Mouse (Mus musculus) cerebellum, adult 9-11 months (tissue): ENCODE data around the gene U2surp.
A peak's percentile ranks its signal among the peaks of the same experiment; 100 is the strongest.
"Not testable (repeated sequence)": the region's sequence is repeated elsewhere in the genome, so short reads cannot be mapped to it uniquely, and the experiment has no call there.

Source experiments
- DNase-seq: peaks from one replicate; pipeline ENCODE4 v3.0.0; 2022

U2surp gene

GRCm38 (mm10) chr9:95533817-95534216, 22.0 kb upstream of the U2surp start:
- DNase-seq = no peak

- DNase-seq = peak; percentile 82
Observed at GRCm38 (mm10) chr9:95531144-95531543, 19.3 kb upstream of the U2surp start.

- peak; percentile 39 for DNase-seq
Observed at GRCm38 (mm10) chr9:95527676-95528075, 15.9 kb upstream of the U2surp start.

GRCm38 (mm10) chr9:95525961-95526360, 14.2 kb upstream of the U2surp start:
- peak; percentile 97 for DNase-seq

- no peak for DNase-seq
Observed at GRCm38 (mm10) chr9:95525376-95525775, 13.6 kb upstream of the U2surp start.

- no peak for DNase-seq
Observed at GRCm38 (mm10) chr9:95522561-95522960, 10.8 kb upstream of the U2surp start.

GRCm38 (mm10) chr9:95521566-95521965, 9.8 kb upstream of the U2surp start:
- no peak for DNase-seq

GRCm38 (mm10) chr9:95521031-95521430, 9.2 kb upstream of the U2surp start:
- DNase-seq = no peak

GRCm38 (mm10) chr9:95520563-95520962, 8.8 kb upstream of the U2surp start:
- no peak for DNase-seq

GRCm38 (mm10) chr9:95514361-95514760, 2.6 kb upstream of the U2surp start:
- not testable (repeated sequence) for DNase-seq

GRCm38 (mm10) chr9:95513776-95514175, 2.0 kb upstream of the U2surp start:
- DNase-seq = no peak

GRCm38 (mm10) chr9:95512331-95513030, 685 bp upstream of the U2surp start:
- DNase-seq = peak; percentile 40

- DNase-seq = no peak
Observed at GRCm38 (mm10) chr9:95510693-95511404, 947 bp downstream of the U2surp start.

GRCm38 (mm10) chr9:95505666-95506065, 6.1 kb downstream of the U2surp start:
- no peak for DNase-seq

- DNase-seq = no peak
Observed at GRCm38 (mm10) chr9:95499848-95500247, 11.9 kb downstream of the U2surp start.

- no peak for DNase-seq
Observed at GRCm38 (mm10) chr9:95495038-95495437, 16.8 kb downstream of the U2surp start.

GRCm38 (mm10) chr9:95493393-95493792, 18.4 kb downstream of the U2surp start:
- DNase-seq = no peak

GRCm38 (mm10) chr9:95490003-95490402, 21.8 kb downstream of the U2surp start:
- DNase-seq = no peak

GRCm38 (mm10) chr9:95488861-95489260, 22.9 kb downstream of the U2surp start:
- no peak for DNase-seq

- DNase-seq = no peak
Observed at GRCm38 (mm10) chr9:95479981-95480380, 31.8 kb downstream of the U2surp start.

- no peak for DNase-seq
Observed at GRCm38 (mm10) chr9:95478443-95478842, 33.4 kb downstream of the U2surp start.

- no peak for DNase-seq
Observed at GRCm38 (mm10) chr9:95472926-95473325, 38.9 kb downstream of the U2surp start.

GRCm38 (mm10) chr9:95469011-95469576, 42.7 kb downstream of the U2surp start:
- DNase-seq = not testable (repeated sequence)

- no peak for DNase-seq
Observed at GRCm38 (mm10) chr9:95464028-95464427, 47.8 kb downstream of the U2surp start.
